Mouse (Mus musculus) megakaryocyte progenitor cell, adult 5-6 weeks (primary cell): ENCODE data around the gene Coro2a. TPM values are rescaled to one million over a fixed set of nuclear protein-coding genes. Genes with fewer than 3 reads are reported as not detected.
"Not testable (repeated sequence)": the region's sequence is repeated elsewhere in the genome, so short reads cannot be mapped to it uniquely, and the experiment has no call there.

Experiments used
- ATAC-seq: replicated peaks from 2 replicates; pipeline ENCODE4 v1.8.0; 2016; ENCODE audit warnings: mild to moderate bottlenecking, moderate TSS enrichment, inconsistent platforms; ENCODE audit not compliant: poor library complexity
- total RNA-seq, 2 experiments: library from RNA; stranded (forward) in 1 of 2; stranded (reverse) in 1 of 2; fragments of 157-497, 149-512 nt in 1 of 2; fragments of 200-1000 nt in 1 of 2; gene quantifications; 2 replicates each; pipeline versions ENCODE4 v1.2.3 to v1.2.4; 2015 to 2017

Gene Coro2a
- total RNA-seq, 2 experiments from 2014 or later = 24.4 to 42.3 TPM

DNA sequence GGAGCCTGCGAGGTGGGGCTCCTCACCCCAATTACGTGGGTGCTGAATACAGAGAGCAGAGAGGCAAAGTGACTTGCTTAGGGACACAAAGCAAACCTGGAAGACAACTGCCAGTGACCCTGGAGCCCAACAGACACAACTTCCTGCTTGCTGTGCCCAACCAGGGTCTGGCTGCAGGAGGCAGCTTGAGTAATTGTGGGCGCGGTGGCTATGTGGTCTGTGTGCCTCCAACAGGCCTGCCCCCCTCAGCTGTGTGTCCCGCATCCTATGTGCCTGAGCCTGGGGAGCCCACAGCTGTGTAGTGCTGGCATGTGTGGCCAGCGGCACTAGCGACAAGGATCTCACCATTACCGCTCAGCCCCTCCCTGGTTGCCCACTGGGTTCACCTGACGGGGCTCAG lies 12.6 kb upstream of the Coro2a start:
- ATAC-seq = peak; percentile 77

DNA sequence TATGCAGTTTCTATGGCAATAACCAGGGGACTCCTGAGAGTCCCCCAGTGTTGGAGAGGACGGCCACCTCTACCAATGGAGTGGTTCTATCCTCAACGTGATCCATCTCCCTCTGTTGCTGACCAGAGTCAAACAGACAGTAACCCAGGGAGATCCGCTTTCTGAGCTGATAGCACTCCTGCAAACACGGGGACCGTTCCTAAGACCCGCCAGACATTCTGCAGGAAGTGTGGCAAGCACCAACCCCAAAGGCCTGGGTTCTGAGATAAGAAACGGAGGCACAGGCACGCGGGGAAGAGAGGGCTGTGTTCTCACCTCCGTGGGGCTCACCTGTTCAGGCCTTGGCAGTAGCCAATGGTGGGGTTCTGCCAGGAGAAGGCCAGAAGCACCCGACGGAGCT lies 11.6 kb upstream of the Coro2a start:
- ATAC-seq = peak; percentile 20

DNA sequence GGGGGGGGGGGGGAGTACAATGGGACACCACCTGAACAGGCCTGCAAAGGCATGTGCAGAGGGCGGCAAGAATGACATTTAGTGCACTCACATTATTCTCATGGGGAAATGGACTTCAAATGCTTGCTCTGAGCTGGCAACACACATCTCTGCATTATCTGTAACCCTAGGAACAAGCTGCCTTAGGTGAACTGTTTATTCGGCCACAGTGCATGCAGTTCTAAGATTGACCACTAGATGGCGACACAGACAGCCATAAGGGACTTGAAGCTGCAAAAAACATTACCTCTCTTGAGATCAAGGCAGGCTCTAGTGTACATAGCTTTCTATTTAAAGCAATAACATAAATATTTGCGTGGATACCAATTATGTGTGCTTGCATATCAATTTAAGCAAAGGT lies 9.2 kb upstream of the Coro2a start:
- ATAC-seq = peak; percentile 53

DNA sequence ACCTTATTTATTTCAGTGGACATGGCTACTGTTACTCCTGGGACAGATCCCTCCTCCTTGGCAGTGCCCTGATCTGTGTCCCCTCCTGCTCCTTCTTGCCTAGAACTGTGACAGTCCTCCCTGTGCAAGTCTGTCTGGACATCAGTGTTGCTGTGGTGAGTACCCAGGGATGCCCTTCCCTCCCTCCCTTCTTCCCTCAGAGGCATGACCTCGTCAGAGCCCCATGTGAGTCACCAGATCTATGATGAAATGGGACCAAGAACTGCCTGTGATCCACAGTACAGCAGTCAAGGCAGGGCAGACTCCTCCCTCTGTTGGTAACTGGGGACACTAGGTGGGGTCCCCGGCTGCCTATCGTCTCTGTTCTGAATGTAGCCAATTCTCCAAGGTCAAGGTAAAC lies 5.6 kb upstream of the Coro2a start:
- ATAC-seq = no peak

DNA sequence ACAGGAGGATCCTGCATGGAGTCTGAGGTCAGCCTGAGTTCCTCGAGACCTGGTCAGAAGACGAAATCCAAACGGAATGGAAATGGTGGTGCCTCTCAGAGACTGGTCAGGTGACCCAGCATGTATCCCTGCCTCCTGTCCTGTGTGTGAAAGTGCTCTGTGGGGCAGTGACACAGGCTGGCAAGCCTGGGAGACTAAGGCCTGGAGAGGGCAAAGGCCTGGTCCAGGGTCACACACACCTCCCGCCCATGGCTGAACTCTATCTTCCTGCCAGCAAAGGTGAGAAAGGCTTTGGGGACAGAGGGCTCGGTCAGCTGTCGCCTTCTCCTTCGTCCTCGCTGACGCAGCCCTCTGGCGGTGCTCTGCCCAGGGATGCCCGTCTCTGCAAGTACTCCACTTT lies 3.4 kb upstream of the Coro2a start:
- no peak for ATAC-seq

DNA sequence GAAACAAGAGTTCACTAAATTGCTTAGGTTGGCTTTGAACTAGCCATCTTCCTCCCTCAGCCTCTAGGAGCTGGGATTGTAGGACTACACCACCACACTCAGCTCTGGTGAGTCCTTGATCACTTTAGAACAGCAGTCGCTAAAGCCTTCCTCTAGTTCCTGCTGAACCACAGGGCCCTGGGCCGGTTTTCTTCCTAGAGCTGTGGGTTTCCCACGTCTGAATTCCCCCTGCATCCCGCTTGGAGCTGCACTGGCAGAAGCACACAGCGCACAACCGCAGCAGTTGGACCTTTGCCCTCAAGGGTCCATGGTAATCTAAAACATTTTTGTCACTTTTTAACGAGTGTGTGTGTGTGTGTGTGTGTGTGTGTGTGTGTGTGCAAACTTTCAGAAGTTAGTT lies 702 bp upstream of the Coro2a start:
- no peak for ATAC-seq

DNA sequence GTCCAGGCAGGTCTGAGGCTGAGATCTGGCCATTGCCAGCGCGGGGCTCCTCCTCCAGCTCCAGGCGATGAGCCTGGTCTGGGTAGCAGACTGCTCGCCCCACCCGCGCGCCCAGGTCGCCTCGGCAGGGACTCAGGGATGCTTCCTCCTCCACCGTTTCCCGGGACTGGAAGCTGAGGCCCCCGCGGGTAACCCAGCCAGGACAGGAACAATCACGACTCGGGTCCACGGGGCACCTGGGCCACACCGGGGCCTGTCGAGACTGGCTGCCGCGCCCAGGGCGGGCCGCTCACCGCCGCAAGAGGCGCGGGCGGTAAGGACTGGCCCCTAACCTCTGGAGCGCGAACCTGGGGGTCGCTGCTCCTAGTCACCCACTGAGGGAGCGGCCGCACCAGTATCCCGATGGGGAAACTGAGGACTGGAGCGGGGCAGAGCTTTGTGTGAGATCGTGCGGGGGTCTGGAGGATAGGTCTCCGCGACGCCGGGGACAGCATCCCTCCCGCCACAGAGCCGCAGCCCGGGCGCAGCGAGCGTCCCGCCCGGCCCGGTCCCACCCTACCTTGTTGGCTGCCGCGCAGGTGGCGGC lies 651 bp downstream of the Coro2a start:
- no peak for ATAC-seq

DNA sequence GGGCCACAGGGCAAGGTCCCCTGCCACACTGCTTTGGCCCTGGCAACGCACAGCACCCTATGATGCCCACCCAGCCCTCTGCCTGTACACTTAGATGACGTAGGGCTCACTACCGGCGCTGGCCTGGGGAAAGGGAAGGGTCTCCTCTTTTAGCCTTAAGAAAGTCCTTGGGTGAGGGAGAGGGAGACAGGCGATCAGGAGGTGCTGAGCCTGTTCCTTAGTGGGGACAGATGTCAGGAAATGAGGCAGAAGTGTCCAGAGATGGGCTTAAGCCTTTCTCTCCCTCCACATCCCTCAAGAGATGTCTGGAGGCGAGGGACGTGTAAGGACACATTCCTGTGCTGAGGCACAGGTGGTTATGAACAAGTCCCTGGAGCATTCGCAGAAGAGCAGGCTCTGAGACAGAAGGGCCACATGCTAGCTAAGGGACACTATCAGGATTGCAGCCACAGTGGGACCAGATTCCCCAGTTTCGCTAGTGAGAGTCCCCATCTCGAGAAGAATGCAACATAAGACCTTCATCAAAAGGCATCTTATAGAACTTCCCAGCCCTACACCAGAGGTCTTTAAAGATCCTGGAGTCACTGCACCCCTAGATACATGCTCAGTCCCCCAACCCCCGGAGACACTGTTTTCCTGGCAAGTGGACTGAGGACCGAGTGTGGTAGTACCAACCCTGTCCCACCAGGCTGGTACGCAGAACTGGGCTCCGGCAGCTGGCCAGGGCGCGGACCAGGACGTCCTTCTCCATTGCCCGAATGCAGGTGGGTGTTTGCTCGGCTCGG lies 1.3 kb downstream of the Coro2a start:
- ATAC-seq = no peak

DNA sequence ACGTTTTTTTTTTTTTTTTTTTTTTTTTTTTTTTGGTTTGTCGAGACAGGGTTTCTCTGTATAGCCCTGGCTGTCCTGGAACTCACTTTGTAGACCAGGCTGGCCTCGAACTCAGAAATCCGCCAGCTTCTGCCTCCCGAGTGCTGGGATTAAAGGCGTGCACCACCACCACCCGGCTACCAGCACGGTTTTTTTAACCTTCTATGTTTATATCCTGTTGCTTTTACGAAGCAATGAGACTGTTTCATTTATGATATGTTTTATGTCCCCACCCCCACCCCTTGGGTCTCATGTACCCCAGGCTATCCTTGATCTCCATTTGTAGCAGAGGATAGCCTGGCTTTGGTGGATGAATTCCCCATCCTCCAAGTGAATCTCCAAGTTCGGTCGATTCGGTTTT lies 2.4 kb downstream of the Coro2a start:
- ATAC-seq = not testable (repeated sequence)

DNA sequence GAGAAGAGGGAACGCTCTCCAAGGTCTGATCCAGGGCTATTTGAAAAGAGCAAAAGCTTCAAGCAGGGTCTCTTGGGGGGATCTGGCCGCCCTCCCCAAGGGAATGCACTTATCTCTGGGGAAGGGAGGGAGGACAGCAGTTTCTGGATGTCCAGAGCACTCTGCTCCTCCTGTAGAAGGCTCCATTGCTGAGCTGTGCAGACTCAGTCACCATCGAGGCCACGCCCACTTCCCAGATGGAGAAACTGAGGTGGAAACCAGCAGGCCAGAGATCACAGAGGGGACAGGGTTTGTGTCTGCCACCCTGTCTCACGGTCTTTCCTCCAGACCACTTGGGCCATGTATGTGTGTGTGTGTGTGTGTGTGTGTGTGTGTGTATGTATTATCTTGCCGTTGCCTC lies 3.0 kb downstream of the Coro2a start:
- no peak for ATAC-seq

DNA sequence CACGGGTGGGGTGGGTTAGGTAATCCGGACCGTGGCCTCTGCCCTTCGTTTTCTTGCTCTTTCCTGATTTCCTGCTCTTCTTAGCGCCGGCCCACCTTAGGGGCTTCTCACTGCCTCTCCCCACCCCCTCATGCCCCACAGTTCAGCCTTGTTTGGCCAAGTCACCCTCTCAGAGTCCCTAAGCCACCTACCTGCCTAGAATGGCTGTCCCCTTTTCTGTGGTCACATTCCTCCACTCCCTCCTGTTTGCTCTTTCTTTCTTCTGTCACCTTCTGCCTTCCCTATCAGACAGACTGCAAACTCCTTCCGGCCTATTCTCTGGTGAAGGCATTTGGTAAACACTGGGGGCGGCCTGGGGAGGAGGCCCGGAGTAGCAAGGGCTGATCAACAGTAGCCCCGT lies 3.9 kb downstream of the Coro2a start:
- no peak for ATAC-seq

DNA sequence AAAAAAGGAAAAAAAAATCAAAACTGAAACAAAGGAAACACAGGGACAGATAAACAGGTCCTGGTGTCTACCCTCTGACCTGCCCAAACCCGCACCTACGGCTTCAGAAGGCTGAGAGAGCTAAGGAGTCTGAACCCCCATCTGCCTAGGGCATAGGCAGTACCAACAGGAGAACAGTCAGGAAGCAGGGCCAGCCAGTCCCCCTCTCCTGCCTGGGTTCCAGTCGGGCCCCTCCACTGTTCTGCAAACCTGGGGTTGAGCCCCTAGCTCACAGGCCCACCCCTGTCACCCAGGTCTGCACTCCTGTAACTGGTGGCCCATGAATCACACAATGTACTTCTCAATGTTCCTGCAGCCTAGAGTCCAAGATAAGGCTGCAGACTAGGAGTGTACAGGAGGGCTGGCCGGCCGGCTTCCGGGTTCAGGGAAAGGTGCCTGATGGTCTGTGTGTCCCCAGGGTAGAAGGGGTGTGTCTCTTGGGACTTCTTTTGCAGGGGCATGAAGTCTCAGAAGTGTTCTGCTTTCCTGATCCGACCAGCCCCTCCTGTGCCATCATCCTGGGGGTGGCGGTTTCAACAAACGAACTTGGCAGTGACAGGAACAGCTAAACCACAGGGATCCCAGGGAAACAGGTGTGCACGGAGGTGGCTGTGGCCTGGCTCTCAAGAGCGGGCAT lies 4.6 kb downstream of the Coro2a start:
- peak; percentile 34 for ATAC-seq

DNA sequence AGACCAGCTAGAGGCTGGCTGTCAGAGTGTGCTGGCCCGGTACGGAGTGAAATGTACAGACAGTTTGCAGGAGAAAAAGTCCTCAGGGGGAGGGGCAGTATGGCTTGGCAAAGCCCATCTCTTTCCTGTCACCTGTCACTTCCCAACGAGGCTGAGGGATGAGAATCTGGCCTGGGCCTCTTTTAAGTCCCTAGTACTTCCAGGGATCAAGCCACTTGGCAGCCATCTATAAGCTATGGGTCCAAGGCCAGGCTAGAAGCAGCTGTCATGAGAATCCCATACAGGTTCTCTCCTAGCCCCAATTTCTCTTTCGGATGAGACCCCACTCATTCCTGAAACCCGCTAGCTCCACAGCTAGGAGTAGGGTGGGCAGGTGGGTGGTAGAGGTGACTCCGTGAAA lies 5.6 kb downstream of the Coro2a start:
- no peak for ATAC-seq

DNA sequence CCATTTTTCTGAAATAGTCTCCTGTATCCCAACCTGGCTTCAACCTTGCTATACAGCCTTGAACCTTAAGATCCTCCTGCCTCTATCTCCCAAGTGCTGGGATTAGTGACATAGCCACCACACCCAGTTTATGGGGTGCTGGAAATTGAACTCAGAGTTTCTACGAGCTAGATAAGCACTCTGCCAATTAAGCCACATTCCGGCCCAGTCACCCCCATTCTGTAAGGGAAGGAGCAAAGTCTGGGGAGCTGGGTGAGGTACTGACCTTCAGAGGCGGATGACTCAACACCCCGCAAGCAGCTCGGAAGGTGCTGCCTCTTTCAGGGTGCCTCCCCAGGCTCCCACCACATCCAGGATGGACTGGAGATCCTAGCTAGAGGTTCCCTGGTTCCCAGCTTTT lies 7.9 kb downstream of the Coro2a start:
- no peak for ATAC-seq

DNA sequence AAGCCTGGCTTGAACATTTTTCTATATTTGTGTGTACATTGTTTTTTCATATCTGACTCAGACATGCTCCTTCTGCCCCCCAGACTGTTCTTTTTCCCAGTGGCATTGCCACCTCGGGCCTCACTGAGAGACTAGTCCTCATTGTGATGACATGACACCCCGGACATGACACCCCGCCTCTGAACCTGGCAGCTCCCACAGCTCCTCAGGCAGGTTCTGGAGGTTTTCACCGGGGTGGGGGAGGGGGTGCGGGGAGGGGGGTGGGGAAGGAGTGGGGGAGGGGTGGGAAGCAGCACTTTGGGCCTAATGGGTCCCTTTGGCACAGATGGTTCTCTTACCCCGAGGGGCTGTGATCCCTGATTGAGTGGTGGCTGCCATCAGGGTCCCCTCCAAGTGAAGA lies 8.5 kb downstream of the Coro2a start:
- ATAC-seq = no peak

DNA sequence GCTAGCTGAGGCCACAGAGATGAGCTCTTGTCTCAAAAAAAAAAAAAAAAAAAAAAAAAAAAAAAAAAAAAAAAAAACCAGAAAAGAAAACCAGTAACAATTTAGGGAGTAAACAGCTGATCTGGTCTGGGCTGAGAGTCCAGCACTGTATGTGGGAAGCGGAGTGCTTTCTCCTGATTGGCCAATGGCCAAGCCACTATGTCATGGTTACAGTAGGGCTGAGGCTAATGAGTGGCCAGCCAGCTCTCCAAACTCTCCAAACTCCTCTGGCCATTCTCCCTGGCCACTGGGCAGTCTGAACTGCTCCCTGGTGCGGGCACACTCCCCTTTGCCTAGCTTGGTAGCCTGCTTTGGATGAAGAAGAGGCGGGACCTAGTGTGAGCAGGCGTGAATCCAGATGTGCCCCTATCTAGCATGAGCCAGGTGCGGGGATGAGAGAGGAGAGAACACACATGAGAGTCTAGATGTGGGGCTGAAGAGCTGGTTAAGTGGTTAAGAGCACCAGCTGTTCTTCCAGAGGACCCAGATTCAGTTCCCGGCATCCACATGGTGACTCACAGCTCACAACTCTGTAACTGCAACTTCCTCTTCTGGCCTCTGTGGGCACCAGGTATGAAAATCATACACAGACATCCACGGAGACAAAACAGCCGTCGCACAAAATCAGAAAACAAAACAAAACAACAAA lies 10.0 kb downstream of the Coro2a start:
- peak; percentile 56 for ATAC-seq

DNA sequence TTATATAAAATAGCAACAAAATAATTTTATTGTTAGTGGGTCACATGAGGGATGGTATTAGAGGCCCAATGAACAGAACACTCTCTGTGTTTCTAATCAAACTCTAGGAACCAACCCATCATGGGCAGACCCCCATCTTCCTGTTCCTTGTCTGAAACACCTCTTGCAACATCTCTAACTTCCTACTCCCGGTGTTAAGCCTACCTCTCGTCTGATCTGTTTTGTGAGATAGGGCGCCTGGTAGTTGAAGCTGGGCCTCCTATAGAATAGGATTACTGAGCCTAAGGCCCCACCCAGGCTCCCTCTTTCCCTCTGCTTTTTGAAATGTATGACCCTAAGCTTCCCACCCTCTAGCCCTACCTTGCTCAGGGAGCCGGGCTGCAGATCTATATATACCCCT lies 11.2 kb downstream of the Coro2a start:
- peak; percentile 59 for ATAC-seq

DNA sequence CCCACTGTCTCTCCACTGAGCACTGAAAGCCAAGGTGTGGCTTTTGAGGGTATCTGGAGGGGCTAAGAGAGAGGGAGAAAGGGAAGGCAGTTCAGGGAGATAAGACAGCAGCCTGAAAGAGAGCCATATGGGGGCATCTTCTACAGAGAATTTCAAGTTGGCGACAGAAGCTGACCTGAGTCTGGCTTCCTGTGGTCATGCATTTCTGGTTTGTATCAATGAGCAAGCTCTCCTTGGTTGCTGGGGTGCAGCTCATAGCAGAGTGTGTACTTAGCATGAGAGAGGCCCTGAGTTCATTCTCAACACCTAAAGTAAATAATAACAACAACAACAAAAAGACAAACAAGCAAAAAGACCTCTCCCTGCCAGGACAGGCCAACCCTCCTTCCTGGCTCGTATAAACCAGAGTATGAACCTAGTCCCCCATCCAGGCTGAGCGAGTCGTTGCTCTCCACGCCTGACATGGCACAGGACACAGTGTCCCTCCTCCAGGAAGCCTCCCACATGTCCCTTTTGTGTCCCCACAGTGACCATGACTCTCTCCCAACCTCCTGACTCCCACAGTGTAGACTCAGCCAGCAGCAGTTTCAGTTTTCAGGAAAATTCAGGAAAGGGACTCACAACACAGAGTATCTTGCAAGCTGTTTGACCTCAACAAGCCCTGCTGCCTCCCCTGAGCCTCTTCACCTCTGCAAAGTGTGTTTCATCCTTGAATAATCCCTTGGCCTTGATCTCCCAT lies 11.9 kb downstream of the Coro2a start:
- no peak for ATAC-seq

DNA sequence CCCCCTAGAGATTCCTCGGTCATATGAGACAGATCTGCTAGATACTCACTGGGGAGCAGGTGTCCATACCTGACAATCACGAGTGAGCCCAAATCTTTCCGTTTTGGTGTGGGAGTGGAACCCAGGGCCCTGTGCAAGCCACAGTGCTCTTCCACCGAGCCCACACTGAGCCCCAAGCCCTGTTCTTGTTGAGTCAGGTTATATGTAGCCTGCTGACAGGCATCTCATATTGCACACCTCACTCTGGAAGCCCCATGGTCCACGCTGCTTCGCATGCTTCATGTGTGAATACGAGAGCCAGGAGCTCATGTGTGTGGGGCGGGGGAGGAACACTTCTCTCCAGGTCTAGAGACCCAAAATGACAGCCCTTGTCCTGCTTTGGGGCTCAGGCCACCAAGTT lies 12.9 kb downstream of the Coro2a start:
- no peak for ATAC-seq

DNA sequence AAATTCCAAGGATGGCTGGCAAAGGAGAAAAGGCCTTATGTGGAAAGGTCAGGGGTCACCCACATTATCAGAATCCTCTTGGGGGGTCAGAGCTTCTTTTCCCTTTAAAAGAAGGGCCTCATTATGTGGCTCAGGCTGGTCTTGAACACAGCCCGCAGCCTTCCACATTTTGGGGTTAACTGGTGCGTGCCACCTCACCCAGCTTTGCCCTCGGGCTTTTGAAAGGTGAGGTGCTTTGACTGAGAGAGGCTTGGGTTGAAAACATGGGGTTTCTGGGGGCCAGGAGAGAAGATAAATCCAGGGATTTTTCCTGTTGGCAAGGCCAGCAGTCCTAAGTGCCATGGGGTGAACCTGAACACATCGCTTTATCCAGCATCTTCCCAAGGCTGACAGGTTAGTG lies 15.5 kb downstream of the Coro2a start:
- no peak for ATAC-seq

DNA sequence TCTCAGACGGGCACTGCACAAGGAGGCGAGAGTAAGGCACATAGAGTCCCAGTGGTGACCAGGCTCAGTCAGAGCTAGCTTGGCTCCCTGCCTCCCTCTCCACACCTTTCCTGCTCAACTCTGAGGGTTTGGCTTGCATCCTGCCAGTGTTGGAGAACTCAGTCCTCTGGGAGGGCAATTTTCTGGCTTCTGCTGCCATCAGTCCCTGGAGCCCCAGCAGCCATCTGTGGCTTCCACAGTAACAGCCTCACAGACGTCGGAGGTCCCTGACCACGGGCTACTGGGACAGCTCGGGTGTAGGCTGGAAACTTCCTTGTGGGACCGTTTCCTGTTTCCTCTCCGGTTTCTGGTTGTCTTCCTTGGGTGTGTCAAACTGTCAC lies 16.2 kb downstream of the Coro2a start:
- ATAC-seq = no peak
